Mouse (Mus musculus) forebrain, embryonic 12.5 days (tissue): ENCODE measurements around the gene Chd9. TPM values are rescaled to one million over a fixed set of nuclear protein-coding genes. Genes with fewer than 3 reads are reported as not detected.

Experiments
- ATAC-seq: fragments of 200-750 bp; cut with Nextera tagmentation; 2 replicates; pipeline ENCODE4 v1.8.0; 2017; ENCODE audit warnings: moderate TSS enrichment; ENCODE audit not compliant: low FRiP score
- H3K27ac ChIP-seq: fragments of 300-500 bp; sonication (generic); 2 replicates; pipeline ENCODE4 v1.5.1; 2016; ENCODE audit warnings: mild to moderate bottlenecking
- H3K27me3 ChIP-seq: fragments of 300-500 bp; sonication (generic); 2 replicates; pipeline ENCODE4 v1.6.1; 2016; ENCODE audit warnings: mild to moderate bottlenecking
- H3K36me3 ChIP-seq: fragments of 300-500 bp; sonication (generic); replicated peaks from 2 replicates; pipeline ENCODE4 v1.6.1; 2016; ENCODE audit warnings: mild to moderate bottlenecking
- H3K4me1 ChIP-seq: fragments of 300-500 bp; sonication (generic); 2 replicates; pipeline ENCODE4 v1.6.1; 2016
- H3K4me2 ChIP-seq: fragments of 300-500 bp; sonication (generic); 2 replicates; pipeline ENCODE4 v1.6.1; 2016; ENCODE audit warnings: mild to moderate bottlenecking, moderate library complexity
- H3K4me3 ChIP-seq: fragments of 300-500 bp; sonication (generic); replicated peaks from 2 replicates; pipeline ENCODE4 v1.5.1; 2016; ENCODE audit warnings: mild to moderate bottlenecking
- H3K9ac ChIP-seq: fragments of 300-500 bp; sonication (generic); 2 replicates; pipeline ENCODE4 v1.6.1; 2016; ENCODE audit warnings: mild to moderate bottlenecking
- H3K9me3 ChIP-seq: fragments of 300-500 bp; sonication (generic); 2 replicates; pipeline ENCODE4 v1.6.1; 2016
- WGBS: fragments of 180-500 bp; shearing (Covaris S2); methylation state at CpG from one replicate; pipeline ENCODE4 v1.1.7; 2016; 5-methylcytosine and 5-hydroxymethylcytosine counted together
- polyA plus RNA-seq: library from polyadenylated mRNA; unstranded; fragments of >200 nt; fragmentation: Nextera tagmentation; extraction: Ambion mirVana; gene quantifications from 2 replicates; pipeline ENCODE4 v1.2.1, GENCODE M21; 2016

The Chd9 gene
- polyA plus RNA-seq, 1 experiment from 2014 or later: 73.3 TPM

GRCm38 (mm10) chr8:90938352-90938930, 110.3 kb downstream of the Chd9 start:
- Histone ChIP-seq H3K27ac (no peak overlapping the region), H3K9me3 (no peaks in the 10 kb centered on the region), H3K27me3 (no peaks in the 10 kb centered on the region), H3K9ac (no peak overlapping the region), H3K36me3 (no peaks in the 10 kb centered on the region), H3K4me1 (no peaks in the 10 kb centered on the region), H3K4me2 (no peak overlapping the region), H3K4me3 (no peak overlapping the region)
- no peak for ATAC-seq
- 76% methylated on average over 4 of the region's 4 CpGs for WGBS

- 93% methylated on average over 1 of the region's 1 CpGs for WGBS
- H3K27me3 ChIP-seq: no peaks in the 10 kb centered on the region
- no peak overlapping the region for H3K27ac ChIP-seq
- no peak overlapping the region for H3K4me3 ChIP-seq
- no peak overlapping the region for H3K4me2 ChIP-seq
- no peaks in the 10 kb centered on the region for H3K9me3 ChIP-seq
- no peak overlapping the region for H3K9ac ChIP-seq
- no peaks in the 10 kb centered on the region for H3K36me3 ChIP-seq
- ATAC-seq: no peak
- H3K4me1 ChIP-seq: no peaks in the 10 kb centered on the region
Observed at GRCm38 (mm10) chr8:90939867-90940266, 111.7 kb downstream of the Chd9 start.

- Histone ChIP-seq H3K9ac (no peak overlapping the region), H3K27ac (no peak overlapping the region), H3K9me3 (no peaks in the 10 kb centered on the region), H3K27me3 (no peaks in the 10 kb centered on the region), H3K4me3 (no peak overlapping the region), H3K36me3 (no peaks in the 10 kb centered on the region), H3K4me2 (no peak overlapping the region), H3K4me1 (no peaks in the 10 kb centered on the region)
- no peak for ATAC-seq
- 93% methylated on average over 4 of the region's 4 CpGs for WGBS
Observed at GRCm38 (mm10) chr8:90943770-90944169, 115.6 kb downstream of the Chd9 start.

GRCm38 (mm10) chr8:90954802-90955760, 126.9 kb downstream of the Chd9 start:
- Histone ChIP-seq H3K36me3 (no peaks in the 10 kb centered on the region), H3K27ac (peak overlapping the region; percentile 99), H3K27me3 (no peaks in the 10 kb centered on the region), H3K4me2 (peak overlapping the region; percentile 62), H3K9ac (peak overlapping the region; percentile 59), H3K4me3 (peak overlapping the region; percentile 52), H3K4me1 (peaks cover 25% of the 10 kb centered on the region), H3K9me3 (no peaks in the 10 kb centered on the region)
- peak; percentile 93 for ATAC-seq
- under 1% methylated on average over 21 of the region's 21 CpGs for WGBS

- peak overlapping the region; percentile 99 for H3K27ac ChIP-seq
- no peak for ATAC-seq
- H3K27me3 ChIP-seq: no peaks in the 10 kb centered on the region
- peak overlapping the region; percentile 52 for H3K4me3 ChIP-seq
- peaks cover 31% of the 10 kb centered on the region for H3K4me1 ChIP-seq
- peak overlapping the region; percentile 74 for H3K4me2 ChIP-seq
- H3K36me3 ChIP-seq: no peaks in the 10 kb centered on the region
- H3K9me3 ChIP-seq: no peaks in the 10 kb centered on the region
- H3K9ac ChIP-seq: peak overlapping the region; percentile 59
Observed at GRCm38 (mm10) chr8:90955761-90956136, 127.6 kb downstream of the Chd9 start.

- no peaks in the 10 kb centered on the region for H3K27me3 ChIP-seq
- H3K4me1 ChIP-seq: peaks cover 35% of the 10 kb centered on the region
- peak overlapping the region; percentile 47 for H3K9ac ChIP-seq
- H3K4me3 ChIP-seq: peak overlapping the region; percentile 39
- no peaks in the 10 kb centered on the region for H3K9me3 ChIP-seq
- peak overlapping the region; percentile 74 for H3K4me2 ChIP-seq
- no peak overlapping the region for H3K27ac ChIP-seq
- ATAC-seq: no peak
- 40% methylated on average over 9 of the region's 9 CpGs for WGBS
- no peaks in the 10 kb centered on the region for H3K36me3 ChIP-seq
Observed at GRCm38 (mm10) chr8:90956390-90956789, 128.2 kb downstream of the Chd9 start.

- H3K27ac ChIP-seq: no peak overlapping the region
- peaks cover 38% of the 10 kb centered on the region for H3K4me1 ChIP-seq
- no peak for ATAC-seq
- no peaks in the 10 kb centered on the region for H3K9me3 ChIP-seq
- no peaks in the 10 kb centered on the region for H3K36me3 ChIP-seq
- H3K4me3 ChIP-seq: peak overlapping the region; percentile 39
- H3K9ac ChIP-seq: no peak overlapping the region
- no peaks in the 10 kb centered on the region for H3K27me3 ChIP-seq
- H3K4me2 ChIP-seq: peak overlapping the region; percentile 74
Observed at GRCm38 (mm10) chr8:90957711-90958110, 129.6 kb downstream of the Chd9 start.

- Histone ChIP-seq H3K4me1 (peaks cover 39% of the 10 kb centered on the region), H3K27me3 (no peaks in the 10 kb centered on the region), H3K9me3 (no peaks in the 10 kb centered on the region), H3K4me3 (no peak overlapping the region), H3K4me2 (no peak overlapping the region), H3K27ac (no peak overlapping the region), H3K36me3 (no peaks in the 10 kb centered on the region), H3K9ac (no peak overlapping the region)
- 89% methylated on average over 4 of the region's 4 CpGs for WGBS
- no peak for ATAC-seq
Observed at GRCm38 (mm10) chr8:90959721-90960120, 131.6 kb downstream of the Chd9 start.

- Histone ChIP-seq H3K4me3 (no peak overlapping the region), H3K9ac (no peak overlapping the region), H3K27ac (no peak overlapping the region), H3K9me3 (no peaks in the 10 kb centered on the region), H3K27me3 (no peaks in the 10 kb centered on the region), H3K4me2 (no peak overlapping the region), H3K36me3 (no peaks in the 10 kb centered on the region), H3K4me1 (peaks cover 33% of the 10 kb centered on the region)
- ATAC-seq: no peak
- WGBS: 88% methylated on average over 4 of the region's 4 CpGs
Observed at GRCm38 (mm10) chr8:90961603-90962002, 133.5 kb downstream of the Chd9 start.

- 67% methylated on average over 2 of the region's 2 CpGs for WGBS
Observed at GRCm38 (mm10) chr8:90964044-90964443, 135.9 kb downstream of the Chd9 start.

GRCm38 (mm10) chr8:90965467-90966170, 137.5 kb downstream of the Chd9 start:
- peaks cover 12% of the 10 kb centered on the region for H3K4me1 ChIP-seq
- no peak overlapping the region for H3K4me3 ChIP-seq
- H3K4me2 ChIP-seq: no peak overlapping the region
- WGBS: 95% methylated on average over 9 of the region's 9 CpGs
- H3K27ac ChIP-seq: no peak overlapping the region
- H3K9ac ChIP-seq: no peak overlapping the region
- no peaks in the 10 kb centered on the region; the same call in 1 of the 2 replicates for H3K36me3 ChIP-seq
- H3K27me3 ChIP-seq: no peaks in the 10 kb centered on the region
- no peak for ATAC-seq
- H3K9me3 ChIP-seq: no peaks in the 10 kb centered on the region

More at GRCm38 (mm10) chr8:90964044-90964443, 135.9 kb downstream of the Chd9 start:
- no peak overlapping the region for H3K4me2 ChIP-seq
- ATAC-seq: no peak
- no peaks in the 10 kb centered on the region for H3K9me3 ChIP-seq
- H3K4me3 ChIP-seq: no peak overlapping the region
- no peaks in the 10 kb centered on the region; the same call in 1 of the 2 replicates for H3K36me3 ChIP-seq
- H3K9ac ChIP-seq: no peak overlapping the region
- no peaks in the 10 kb centered on the region for H3K27me3 ChIP-seq
- H3K4me1 ChIP-seq: peaks cover 20% of the 10 kb centered on the region
- H3K27ac ChIP-seq: no peak overlapping the region

GRCm38 (mm10) chr8:90968307-90968706, 140.2 kb downstream of the Chd9 start:
- WGBS: 98% methylated on average over 4 of the region's 4 CpGs

More at GRCm38 (mm10) chr8:90968307-90968706, 140.2 kb downstream of the Chd9 start:
- Histone ChIP-seq H3K9ac (no peak overlapping the region), H3K27me3 (no peaks in the 10 kb centered on the region), H3K27ac (no peak overlapping the region), H3K36me3 (no peaks in the 10 kb centered on the region; the same call in none of the 2 replicates), H3K4me3 (no peak overlapping the region), H3K4me1 (peaks cover 4% of the 10 kb centered on the region; the same call in 1 of the 2 replicates), H3K9me3 (no peaks in the 10 kb centered on the region), H3K4me2 (no peak overlapping the region)
- ATAC-seq: no peak
